Mouse (Mus musculus): Measurements from ENCODE around the gene Tulp2. TPM values are rescaled to one million over a fixed set of nuclear protein-coding genes. Genes with fewer than 3 reads are reported as not detected.
"Not testable (repeated sequence)": the region's sequence is repeated elsewhere in the genome, so short reads cannot be mapped to it uniquely, and the experiment has no call there.

Tulp2 gene
- polyA plus RNA-seq, 1 experiment from 2014 or later = 0.57 TPM

DNA sequence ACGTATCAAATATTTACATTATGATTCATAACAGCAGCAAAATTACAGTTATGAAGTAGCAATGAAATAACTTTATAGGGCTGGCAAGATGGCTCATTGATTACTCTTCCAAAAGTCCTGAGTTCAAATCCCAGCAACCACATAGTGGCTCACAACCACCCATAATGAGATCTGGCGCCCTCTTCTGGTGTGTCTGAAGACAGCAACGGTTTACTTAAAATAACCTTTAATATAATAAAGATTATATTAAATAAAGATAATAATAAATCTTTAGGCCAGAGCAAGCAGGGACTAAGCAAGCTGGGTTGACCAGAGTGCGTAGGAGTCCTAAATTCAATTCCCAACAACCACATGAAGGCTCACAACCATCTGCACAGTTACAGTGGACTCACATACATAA, 18.8 kb upstream of the Tulp2 start:
- not testable (repeated sequence) for ATAC-seq (ENCODE audit: insufficient read depth, low FRiP score, low TSS enrichment); DNase-seq (ENCODE audit: low spot score); H3K27me3 ChIP-seq (ENCODE audit: control insufficient read depth, insufficient read depth, low read length); H3K4me2 ChIP-seq (ENCODE audit: low read depth); H3K9me3 ChIP-seq (ENCODE audit: control insufficient read depth, low read length); H3K27ac ChIP-seq (ENCODE audit: low read depth, low read length); H3K4me3 ChIP-seq (ENCODE audit: low read depth, low read length); H3K9ac ChIP-seq (ENCODE audit: low read length); H3K36me3 ChIP-seq (ENCODE audit: control insufficient read depth, insufficient read depth, low read length)
- H3K4me1 ChIP-seq (ENCODE audit: control insufficient read depth, insufficient read depth, low read length) = peaks cover 21% of the 10 kb centered on the region
- 80% methylated on average over 4 of the region's 4 CpGs for WGBS

DNA sequence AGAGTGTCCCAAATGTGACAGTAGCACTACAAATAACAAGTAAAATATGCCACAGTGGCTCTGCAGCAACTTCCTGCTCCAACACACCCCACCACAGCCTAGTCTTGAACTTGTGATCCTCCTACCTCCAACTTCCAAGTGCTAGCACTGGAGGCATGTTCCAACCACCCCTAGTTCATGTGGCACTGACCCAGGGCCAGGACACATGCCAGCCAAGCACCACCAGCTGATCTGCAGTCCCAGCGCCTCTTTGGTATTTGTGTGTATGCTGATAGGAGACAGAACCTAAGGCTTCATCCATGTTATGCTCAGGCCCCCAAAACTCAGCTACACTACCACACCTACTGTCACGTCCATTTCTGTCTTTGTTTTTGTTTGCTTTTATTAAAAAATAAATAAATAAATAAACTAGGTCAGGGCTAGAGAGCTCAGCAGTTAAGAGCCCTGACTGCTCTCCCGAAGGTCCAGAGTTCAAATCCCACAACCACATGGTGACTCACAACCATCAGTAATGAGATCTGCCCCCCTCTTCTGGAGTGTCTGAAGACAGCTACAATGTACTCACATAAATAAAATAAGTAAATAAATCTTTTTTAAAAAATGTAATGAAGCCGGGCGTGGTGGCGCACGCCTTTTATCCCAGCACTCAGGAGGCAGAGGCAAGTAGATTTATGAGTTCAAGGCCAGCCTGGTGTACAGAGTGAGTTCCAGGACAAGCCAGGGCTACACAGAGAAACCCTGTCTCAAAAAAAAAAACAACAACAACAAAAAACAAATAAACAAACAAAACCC, 17.5 kb upstream of the Tulp2 start:
- Histone ChIP-seq H3K4me3 (ENCODE audit: low read depth, low read length) (no peak overlapping the region), H3K27ac (ENCODE audit: low read depth, low read length) (no peak overlapping the region), H3K9ac (ENCODE audit: low read length) (no peak overlapping the region), H3K27me3 (ENCODE audit: control insufficient read depth, insufficient read depth, low read length) (no peaks in the 10 kb centered on the region), H3K4me2 (ENCODE audit: low read depth) (no peak overlapping the region), H3K9me3 (ENCODE audit: control insufficient read depth, low read length) (no peaks in the 10 kb centered on the region), H3K4me1 (ENCODE audit: control insufficient read depth, insufficient read depth, low read length) (peaks cover 17% of the 10 kb centered on the region), H3K36me3 (ENCODE audit: control insufficient read depth, insufficient read depth, low read length) (peaks cover 3% of the 10 kb centered on the region; the same call in 1 of the 2 replicates)
- DNase-seq (ENCODE audit: low spot score) (no peak), ATAC-seq (ENCODE audit: insufficient read depth, low FRiP score, low TSS enrichment) (no peak)
- WGBS = 92% methylated on average over 7 of the region's 7 CpGs

DNA sequence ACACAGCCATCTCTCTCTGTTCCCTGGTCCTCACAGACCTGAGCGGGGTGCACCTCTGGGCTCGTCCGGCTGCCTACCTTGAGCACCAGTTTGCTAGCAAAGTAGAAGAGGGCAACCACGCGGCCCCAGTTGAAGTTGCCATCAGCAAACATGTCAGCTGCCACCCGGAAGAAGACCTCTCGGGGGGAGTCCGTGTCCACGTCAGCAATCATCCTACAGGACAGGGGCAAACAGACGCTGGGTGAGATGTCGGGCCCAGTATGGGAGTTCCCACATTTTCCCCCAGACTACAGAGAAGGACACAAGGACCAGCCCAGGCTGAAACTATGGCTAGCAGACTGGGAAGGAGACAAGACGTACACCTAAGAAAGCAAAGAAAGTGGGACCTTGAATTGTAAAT, 16.6 kb upstream of the Tulp2 start:
- no peaks in the 10 kb centered on the region for H3K27me3 ChIP-seq (ENCODE audit: control insufficient read depth, insufficient read depth, low read length)
- no peak for ATAC-seq (ENCODE audit: insufficient read depth, low FRiP score, low TSS enrichment)
- 93% methylated on average over 12 of the region's 12 CpGs for WGBS
- no peaks in the 10 kb centered on the region for H3K9me3 ChIP-seq (ENCODE audit: control insufficient read depth, low read length)
- H3K9ac ChIP-seq (ENCODE audit: low read length) = no peak overlapping the region
- H3K27ac ChIP-seq (ENCODE audit: low read depth, low read length) = no peak overlapping the region
- H3K36me3 ChIP-seq (ENCODE audit: control insufficient read depth, insufficient read depth, low read length) = peaks cover 3% of the 10 kb centered on the region; the same call in 1 of the 2 replicates
- no peak overlapping the region for H3K4me2 ChIP-seq (ENCODE audit: low read depth)
- H3K4me1 ChIP-seq (ENCODE audit: control insufficient read depth, insufficient read depth, low read length) = peaks cover 17% of the 10 kb centered on the region
- no peak for DNase-seq (ENCODE audit: low spot score)
- no peak overlapping the region for H3K4me3 ChIP-seq (ENCODE audit: low read depth, low read length)

DNA sequence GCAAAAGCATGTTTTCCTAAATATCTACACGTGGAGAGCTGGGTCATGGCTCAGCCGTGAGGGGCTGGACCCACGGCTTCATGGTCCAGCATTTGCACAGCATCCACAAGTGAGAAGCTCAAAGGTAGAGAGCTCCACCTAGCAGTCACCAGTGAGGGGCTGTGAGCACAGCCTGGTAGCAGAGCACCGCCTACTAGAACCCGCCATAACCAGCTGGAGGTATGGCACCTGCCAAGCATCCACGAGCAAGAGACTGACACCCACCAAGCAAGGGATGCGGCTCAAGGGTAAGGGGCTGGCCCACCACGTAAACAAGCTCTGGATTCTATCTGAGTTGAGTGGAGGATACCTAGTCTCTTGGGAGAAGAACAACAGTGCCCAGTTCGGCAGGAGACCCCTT, 16.1 kb upstream of the Tulp2 start:
- no peaks in the 10 kb centered on the region for H3K27me3 ChIP-seq (ENCODE audit: control insufficient read depth, insufficient read depth, low read length)
- H3K27ac ChIP-seq (ENCODE audit: low read depth, low read length) = no peak overlapping the region
- ATAC-seq (ENCODE audit: insufficient read depth, low FRiP score, low TSS enrichment) (no peak), DNase-seq (ENCODE audit: low spot score) (no peak)
- H3K9ac ChIP-seq (ENCODE audit: low read length) = peak overlapping the region; percentile 84; the same call in 1 of the 2 replicates
- peak overlapping the region; percentile 93 for H3K4me2 ChIP-seq (ENCODE audit: low read depth)
- H3K36me3 ChIP-seq (ENCODE audit: control insufficient read depth, insufficient read depth, low read length) = peaks cover 3% of the 10 kb centered on the region; the same call in 1 of the 2 replicates
- peaks cover 14% of the 10 kb centered on the region for H3K4me1 ChIP-seq (ENCODE audit: control insufficient read depth, insufficient read depth, low read length)
- WGBS = 83% methylated on average over 9 of the region's 9 CpGs
- peak overlapping the region; percentile 93 for H3K4me3 ChIP-seq (ENCODE audit: low read depth, low read length)
- no peaks in the 10 kb centered on the region for H3K9me3 ChIP-seq (ENCODE audit: control insufficient read depth, low read length)

DNA sequence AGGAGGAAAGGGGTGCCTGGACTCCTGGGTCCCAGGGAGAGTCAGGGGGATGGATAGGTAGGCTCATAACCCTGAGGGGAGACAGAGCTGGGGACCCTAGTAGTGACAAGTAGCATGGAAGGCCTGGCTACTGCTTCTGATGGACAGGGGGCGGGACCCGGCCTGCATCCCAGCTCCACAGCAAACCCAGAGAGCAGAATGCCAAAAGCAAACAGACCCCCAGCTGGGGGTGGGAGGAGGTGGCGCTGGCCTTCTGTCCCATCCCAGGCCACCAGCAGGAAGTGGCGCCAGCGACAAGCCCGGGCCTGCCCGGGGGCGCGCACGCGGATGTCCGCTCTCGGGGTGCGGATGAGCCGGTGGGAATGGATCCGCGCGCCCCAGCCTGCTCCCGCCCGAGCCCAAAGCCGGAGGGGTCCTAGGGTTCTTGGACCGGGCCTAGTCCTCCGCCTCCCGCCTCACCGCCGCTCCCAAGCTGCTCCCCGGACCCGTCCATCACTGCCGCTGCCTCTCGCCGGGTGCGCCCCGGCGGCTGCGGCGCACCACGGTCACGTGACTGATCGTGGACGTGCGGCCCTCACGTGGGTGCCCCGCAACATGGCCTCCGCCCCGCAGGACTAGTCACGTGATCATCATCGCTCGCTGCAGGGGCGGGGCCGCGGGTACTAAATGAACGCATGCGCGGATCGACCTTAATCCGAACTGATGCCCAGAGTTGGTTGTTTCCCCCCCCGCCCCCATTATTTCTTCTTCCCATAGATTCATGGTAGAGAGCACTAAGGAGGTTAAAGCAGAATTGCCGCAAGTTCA, 15.2 kb upstream of the Tulp2 start, which contains the start of gene Bax:
TSS of gene Bax (minus strand) at position 616 of the 807 bp plus-strand sequence.
- Histone ChIP-seq H3K27me3 (ENCODE audit: control insufficient read depth, insufficient read depth, low read length) (no peaks in the 10 kb centered on the region), H3K4me2 (ENCODE audit: low read depth) (peak within 1 kb of the TSS; percentile 93), H3K27ac (ENCODE audit: low read depth, low read length) (peak within 1 kb of the TSS; percentile 64), H3K36me3 (ENCODE audit: control insufficient read depth, insufficient read depth, low read length) (peaks cover 3% of the 10 kb centered on the region; the same call in 1 of the 2 replicates), H3K9ac (ENCODE audit: low read length) (peak within 1 kb of the TSS; percentile 84), H3K4me1 (ENCODE audit: control insufficient read depth, insufficient read depth, low read length) (peaks cover 9% of the 10 kb centered on the region), H3K4me3 (ENCODE audit: low read depth, low read length) (peak within 1 kb of the TSS; percentile 93), H3K9me3 (ENCODE audit: control insufficient read depth, low read length) (no peaks in the 10 kb centered on the region)
- ATAC-seq (ENCODE audit: insufficient read depth, low FRiP score, low TSS enrichment) = peak; percentile 65
- DNase-seq (ENCODE audit: low spot score) = peak; percentile 96
- 0% methylated on average over 50 of the region's 58 CpGs for WGBS

DNA sequence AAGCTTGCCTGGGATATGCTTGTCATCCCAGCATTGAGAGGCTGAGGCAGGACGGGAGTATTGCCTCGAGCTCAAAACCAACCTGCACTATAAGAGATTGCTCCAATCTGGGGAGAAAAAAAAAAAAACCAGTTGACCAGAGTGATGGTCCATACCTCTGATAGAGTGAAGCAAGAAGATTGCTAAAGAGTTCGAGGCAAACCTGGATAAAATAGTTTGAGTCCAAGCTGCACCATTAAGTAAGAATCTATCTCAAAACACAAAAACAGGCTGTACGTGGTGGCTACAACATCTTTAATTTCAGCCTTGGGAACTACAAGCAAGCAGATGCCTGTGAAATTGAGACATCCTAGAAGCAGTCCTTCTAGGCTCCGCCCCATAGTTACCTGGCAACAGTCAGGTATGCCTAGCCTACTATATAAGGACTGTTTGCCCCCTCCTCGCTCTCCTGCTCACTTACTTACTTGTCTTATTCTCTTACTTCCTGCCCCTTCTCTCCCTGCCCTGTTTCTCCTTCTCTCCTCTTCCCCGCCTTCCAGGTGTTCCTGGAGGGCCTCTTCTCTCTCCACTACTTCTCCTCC, 14.5 kb upstream of the Tulp2 start:
- Histone ChIP-seq H3K27me3 (ENCODE audit: control insufficient read depth, insufficient read depth, low read length) (no peaks in the 10 kb centered on the region), H3K4me1 (ENCODE audit: control insufficient read depth, insufficient read depth, low read length) (peaks cover 9% of the 10 kb centered on the region), H3K36me3 (ENCODE audit: control insufficient read depth, insufficient read depth, low read length) (peaks cover 3% of the 10 kb centered on the region; the same call in 1 of the 2 replicates), H3K27ac (ENCODE audit: low read depth, low read length) (no peak overlapping the region), H3K4me2 (ENCODE audit: low read depth) (peak overlapping the region; percentile 93), H3K4me3 (ENCODE audit: low read depth, low read length) (peak overlapping the region; percentile 93), H3K9me3 (ENCODE audit: control insufficient read depth, low read length) (no peaks in the 10 kb centered on the region), H3K9ac (ENCODE audit: low read length) (peak overlapping the region; percentile 19; the same call in 1 of the 2 replicates)
- DNase-seq (ENCODE audit: low spot score) (no peak), ATAC-seq (ENCODE audit: insufficient read depth, low FRiP score, low TSS enrichment) (peak; percentile 24; the same call in 1 of the 2 replicates)
- 39% methylated on average over 7 of the region's 7 CpGs for WGBS

DNA sequence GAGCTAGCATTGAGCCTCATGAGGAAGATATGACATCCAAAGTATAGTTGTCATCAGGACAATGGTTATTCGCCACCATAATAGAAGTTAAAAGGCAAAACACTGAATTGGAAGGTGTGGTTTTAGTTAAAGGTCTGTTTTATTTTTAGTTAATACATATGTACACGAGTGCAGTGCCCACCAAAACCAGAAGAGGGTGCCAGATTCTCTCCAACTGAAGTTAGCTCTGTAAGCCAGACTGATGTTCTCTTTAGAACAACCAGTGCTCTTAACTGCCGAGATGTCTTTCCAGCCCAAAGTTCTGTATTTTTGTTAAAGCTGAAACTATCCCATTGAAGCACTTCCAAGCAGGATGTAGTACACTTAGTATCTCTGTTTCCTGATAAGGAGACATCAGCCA, 10.8 kb upstream of the Tulp2 start:
- Histone ChIP-seq H3K4me2 (ENCODE audit: low read depth) (no peak overlapping the region), H3K4me3 (ENCODE audit: low read depth, low read length) (no peak overlapping the region), H3K27me3 (ENCODE audit: control insufficient read depth, insufficient read depth, low read length) (no peaks in the 10 kb centered on the region), H3K27ac (ENCODE audit: low read depth, low read length) (no peak overlapping the region), H3K4me1 (ENCODE audit: control insufficient read depth, insufficient read depth, low read length) (peaks cover 5% of the 10 kb centered on the region), H3K9me3 (ENCODE audit: control insufficient read depth, low read length) (no peaks in the 10 kb centered on the region), H3K9ac (ENCODE audit: low read length) (no peak overlapping the region), H3K36me3 (ENCODE audit: control insufficient read depth, insufficient read depth, low read length) (no peaks in the 10 kb centered on the region)
- DNase-seq (ENCODE audit: low spot score) = peak; percentile 74
- ATAC-seq (ENCODE audit: insufficient read depth, low FRiP score, low TSS enrichment) = no peak
- WGBS = 10% methylated on average over 3 of the region's 3 CpGs

DNA sequence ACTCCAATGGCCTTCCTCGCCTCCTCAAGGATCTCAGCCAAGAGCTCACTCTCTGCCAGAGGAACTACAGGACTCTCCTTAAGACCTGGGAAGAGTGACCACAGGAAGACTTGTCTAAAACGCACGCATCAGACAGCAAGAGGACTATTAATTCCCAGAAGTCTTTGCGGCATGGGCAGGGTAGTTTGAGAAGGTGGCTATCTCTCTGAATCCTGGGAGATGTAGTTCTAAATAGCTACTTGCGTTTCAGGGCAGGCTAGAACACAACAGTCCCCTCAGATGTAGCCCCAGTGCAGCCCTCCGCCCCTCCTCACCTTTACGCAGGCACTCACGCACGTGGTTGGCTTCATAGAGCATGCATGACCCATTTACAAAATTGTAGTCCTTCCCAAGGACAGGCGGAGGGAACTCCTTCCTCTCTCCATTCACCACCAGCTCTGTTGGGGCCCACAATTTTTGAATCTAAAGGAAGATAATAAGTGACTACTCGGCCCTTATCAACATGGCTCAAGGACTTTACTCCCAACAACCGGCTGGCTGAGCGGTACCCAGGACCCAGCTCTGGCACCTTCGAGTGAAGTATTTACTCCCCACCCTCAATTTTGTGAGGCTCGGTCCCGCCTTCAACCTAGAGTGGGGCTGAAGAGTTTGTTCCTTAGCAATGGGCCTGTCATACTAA, 6.2 kb upstream of the Tulp2 start:
- H3K4me2 ChIP-seq (ENCODE audit: low read depth) = peak overlapping the region; percentile 23; the same call in 1 of the 2 replicates
- 74% methylated on average over 16 of the region's 16 CpGs for WGBS
- H3K4me3 ChIP-seq (ENCODE audit: low read depth, low read length) = no peak overlapping the region
- no peak overlapping the region for H3K9ac ChIP-seq (ENCODE audit: low read length)
- DNase-seq (ENCODE audit: low spot score) (no peak), ATAC-seq (ENCODE audit: insufficient read depth, low FRiP score, low TSS enrichment) (no peak)
- no peaks in the 10 kb centered on the region for H3K9me3 ChIP-seq (ENCODE audit: control insufficient read depth, low read length)
- no peak overlapping the region for H3K27ac ChIP-seq (ENCODE audit: low read depth, low read length)
- H3K27me3 ChIP-seq (ENCODE audit: control insufficient read depth, insufficient read depth, low read length) = no peaks in the 10 kb centered on the region
- no peaks in the 10 kb centered on the region for H3K4me1 ChIP-seq (ENCODE audit: control insufficient read depth, insufficient read depth, low read length)
- H3K36me3 ChIP-seq (ENCODE audit: control insufficient read depth, insufficient read depth, low read length) = no peaks in the 10 kb centered on the region
